Mouse (Mus musculus) embryonic facial prominence, embryonic 11.5 days (tissue): ENCODE results near the gene Polr1d. TPM values are rescaled to one million over a fixed set of nuclear protein-coding genes. Genes with fewer than 3 reads are reported as not detected.

Experiments used
- ATAC-seq: fragments of 200-750 bp; cut with Nextera tagmentation; replicated peaks from 2 replicates; pipeline ENCODE4 v1.8.0; 2017; ENCODE audit warnings: low read depth; ENCODE audit not compliant: insufficient number of reproducible peaks, low FRiP score, low TSS enrichment
- DNase-seq: peaks from one replicate; pipeline ENCODE4 v3.0.0-alpha.2; 2015; ENCODE audit warnings: low spot score
- H3K27ac ChIP-seq: fragments of 300-500 bp; sonication (generic); replicated peaks from 2 replicates; pipeline ENCODE4 v1.5.1; 2014; ENCODE audit warnings: mild to moderate bottlenecking, low read depth, low read length, control low read depth
- H3K27me3 ChIP-seq: fragments of 300-500 bp; sonication (generic); 2 replicates; pipeline ENCODE4 v1.6.1; 2014; ENCODE audit warnings: mild to moderate bottlenecking, low read length, moderate library complexity, mixed read lengths; ENCODE audit not compliant: control insufficient read depth, insufficient read depth
- H3K36me3 ChIP-seq: fragments of 300-500 bp; sonication (generic); replicated peaks from 2 replicates; pipeline ENCODE4 v1.6.1; 2014; ENCODE audit warnings: low read depth, mild to moderate bottlenecking, low read length, moderate library complexity, mixed read lengths; ENCODE audit not compliant: control insufficient read depth, insufficient read depth
- H3K4me1 ChIP-seq: fragments of 300-500 bp; sonication (generic); 2 replicates; pipeline ENCODE4 v1.6.1; 2014; ENCODE audit warnings: low read length, mixed read lengths; ENCODE audit not compliant: control insufficient read depth, insufficient read depth
- H3K4me2 ChIP-seq: fragments of 300-500 bp; sonication (generic); 2 replicates; pipeline ENCODE4 v1.6.1; 2014; ENCODE audit warnings: low read depth, mild to moderate bottlenecking, control low read depth, low read length, moderate library complexity
- H3K4me3 ChIP-seq: fragments of 300-500 bp; sonication (generic); 2 replicates; pipeline ENCODE4 v1.5.1; 2014; ENCODE audit warnings: low read depth, low read length, control low read depth
- H3K9ac ChIP-seq: fragments of 300-500 bp; sonication (generic); replicated peaks from 2 replicates; pipeline ENCODE4 v1.6.1; 2014; ENCODE audit warnings: mild to moderate bottlenecking, control low read depth, low read length
- H3K9me3 ChIP-seq: fragments of 300-500 bp; sonication (generic); replicated peaks from 2 replicates; pipeline ENCODE4 v1.6.1; 2016; ENCODE audit warnings: mild to moderate bottlenecking, low read length, inconsistent platforms, mixed read lengths; ENCODE audit not compliant: control insufficient read depth
- WGBS: fragments of 180-500 bp; shearing (Covaris S2); extraction: QIAGEN DNeasy Blood & Tissue Kit; methylation state at CpG from one replicate; pipeline ENCODE4 v1.1.7; 2014; 5-methylcytosine and 5-hydroxymethylcytosine counted together
- polyA plus RNA-seq: library from polyadenylated mRNA; unstranded; fragments of >200 nt; fragmentation: Nextera tagmentation; extraction: Ambion mirVana; gene quantifications from 2 replicates; pipeline ENCODE4 v1.2.1, GENCODE M21; 2014

Gene Polr1d
- polyA plus RNA-seq, 1 experiment from 2014 or later, result 124 TPM

- DNase-seq, result no peak
- H3K36me3 ChIP-seq, result no peaks in the 10 kb centered on the region
- H3K9me3 ChIP-seq, result no peaks in the 10 kb centered on the region
- H3K27ac ChIP-seq, result no peak overlapping the region
- WGBS, result 82% methylated on average over 5 of the region's 5 CpGs
- H3K27me3 ChIP-seq, result no peaks in the 10 kb centered on the region
- no peak for ATAC-seq
- H3K4me2 ChIP-seq, result no peak overlapping the region
- no peaks in the 10 kb centered on the region; the same call in 1 of the 2 replicates for H3K4me1 ChIP-seq
- no peak overlapping the region for H3K4me3 ChIP-seq
- no peak overlapping the region for H3K9ac ChIP-seq
These were observed 37.5 kb upstream of the Polr1d start for GRCm38 (mm10) chr5:147039394-147039793.

GRCm38 (mm10) chr5:147041965-147042937, 34.6 kb upstream of the Polr1d start:
- no peak; the same call in 1 of the 2 replicates for ATAC-seq

DNA sequence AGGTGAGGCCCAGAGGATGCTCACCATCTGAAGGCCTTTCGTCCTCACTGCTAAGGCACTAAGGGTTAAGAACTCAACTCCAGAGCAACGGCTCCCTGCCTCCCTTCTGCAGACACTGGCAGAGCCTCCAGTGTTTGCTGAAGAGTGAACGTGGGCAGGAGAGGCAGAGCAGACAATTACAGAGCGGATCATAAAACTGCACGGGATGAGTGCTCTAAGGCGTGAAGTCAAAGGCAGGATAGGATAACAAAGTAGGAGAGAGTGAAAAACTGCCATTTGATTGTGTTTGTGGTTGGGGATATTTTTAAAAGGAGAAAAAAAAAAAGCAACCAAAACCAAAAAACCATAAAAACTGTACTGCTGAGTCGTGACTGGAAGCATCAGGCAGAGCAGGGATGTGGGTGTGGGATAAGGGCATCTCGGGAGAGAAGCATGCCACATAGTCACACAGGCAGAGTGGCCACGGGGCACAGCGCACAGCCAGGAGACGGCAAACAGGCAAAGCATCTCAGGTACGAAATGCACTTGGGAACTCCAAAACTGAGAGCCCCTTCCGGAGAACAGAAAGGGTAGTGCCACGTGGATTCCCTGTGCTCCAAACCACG, 33.5 kb upstream of the Polr1d start:
- H3K36me3 ChIP-seq, result no peaks in the 10 kb centered on the region
- no peak overlapping the region for H3K4me3 ChIP-seq
- no peaks in the 10 kb centered on the region; the same call in 1 of the 2 replicates for H3K4me1 ChIP-seq
- H3K27ac ChIP-seq, result no peak overlapping the region
- H3K9ac ChIP-seq, result no peak overlapping the region
- no peak for ATAC-seq
- no peaks in the 10 kb centered on the region for H3K27me3 ChIP-seq
- no peak overlapping the region for H3K4me2 ChIP-seq
- H3K9me3 ChIP-seq, result no peaks in the 10 kb centered on the region
- WGBS, result 68% methylated on average over 15 of the region's 15 CpGs
- DNase-seq, result no peak

More at GRCm38 (mm10) chr5:147041965-147042937, 34.6 kb upstream of the Polr1d start:
- no peak for DNase-seq
- WGBS, result 81% methylated on average over 40 of the region's 40 CpGs
- no peak overlapping the region for H3K27ac ChIP-seq
- H3K4me3 ChIP-seq, result no peak overlapping the region
- no peaks in the 10 kb centered on the region for H3K9me3 ChIP-seq
- no peaks in the 10 kb centered on the region for H3K36me3 ChIP-seq
- H3K27me3 ChIP-seq, result no peaks in the 10 kb centered on the region
- H3K4me2 ChIP-seq, result no peak overlapping the region
- no peak overlapping the region for H3K9ac ChIP-seq
- no peaks in the 10 kb centered on the region; the same call in 1 of the 2 replicates for H3K4me1 ChIP-seq

GRCm38 (mm10) chr5:147045311-147045710, 31.5 kb upstream of the Polr1d start:
- no peak overlapping the region for H3K4me3 ChIP-seq
- no peak for DNase-seq
- H3K9ac ChIP-seq, result no peak overlapping the region
- 86% methylated on average over 9 of the region's 11 CpGs for WGBS
- no peaks in the 10 kb centered on the region for H3K4me1 ChIP-seq
- H3K27me3 ChIP-seq, result no peaks in the 10 kb centered on the region
- H3K4me2 ChIP-seq, result no peak overlapping the region
- no peak overlapping the region for H3K27ac ChIP-seq
- no peak for ATAC-seq
- no peaks in the 10 kb centered on the region for H3K36me3 ChIP-seq
- no peaks in the 10 kb centered on the region for H3K9me3 ChIP-seq

DNA sequence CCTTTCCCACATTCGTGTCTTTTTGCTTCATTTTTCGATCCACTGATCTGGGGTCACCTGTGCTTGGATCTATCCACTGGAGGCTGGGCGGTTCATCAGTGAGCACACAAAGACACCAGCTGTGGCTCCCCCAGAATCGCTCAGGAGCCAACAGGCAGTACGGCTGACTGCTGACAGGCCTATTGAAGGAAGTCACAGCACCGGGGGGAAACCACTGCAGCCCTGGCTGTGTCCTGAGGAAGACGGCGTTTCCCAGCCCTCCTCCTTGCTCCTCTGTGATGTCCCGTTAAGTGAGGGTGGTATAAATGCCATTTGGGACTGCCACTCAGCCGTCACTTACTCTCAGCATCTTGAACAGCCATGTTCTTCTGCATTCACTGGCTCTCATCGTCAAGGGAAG, 30.9 kb upstream of the Polr1d start:
- DNase-seq, result no peak
- Histone ChIP-seq H3K4me1 (no peaks in the 10 kb centered on the region), H3K4me3 (no peak overlapping the region), H3K27ac (no peak overlapping the region), H3K27me3 (no peaks in the 10 kb centered on the region), H3K9ac (no peak overlapping the region), H3K36me3 (no peaks in the 10 kb centered on the region), H3K9me3 (no peaks in the 10 kb centered on the region), H3K4me2 (no peak overlapping the region)
- WGBS, result 74% methylated on average over 11 of the region's 11 CpGs
- ATAC-seq, result no peak

DNA sequence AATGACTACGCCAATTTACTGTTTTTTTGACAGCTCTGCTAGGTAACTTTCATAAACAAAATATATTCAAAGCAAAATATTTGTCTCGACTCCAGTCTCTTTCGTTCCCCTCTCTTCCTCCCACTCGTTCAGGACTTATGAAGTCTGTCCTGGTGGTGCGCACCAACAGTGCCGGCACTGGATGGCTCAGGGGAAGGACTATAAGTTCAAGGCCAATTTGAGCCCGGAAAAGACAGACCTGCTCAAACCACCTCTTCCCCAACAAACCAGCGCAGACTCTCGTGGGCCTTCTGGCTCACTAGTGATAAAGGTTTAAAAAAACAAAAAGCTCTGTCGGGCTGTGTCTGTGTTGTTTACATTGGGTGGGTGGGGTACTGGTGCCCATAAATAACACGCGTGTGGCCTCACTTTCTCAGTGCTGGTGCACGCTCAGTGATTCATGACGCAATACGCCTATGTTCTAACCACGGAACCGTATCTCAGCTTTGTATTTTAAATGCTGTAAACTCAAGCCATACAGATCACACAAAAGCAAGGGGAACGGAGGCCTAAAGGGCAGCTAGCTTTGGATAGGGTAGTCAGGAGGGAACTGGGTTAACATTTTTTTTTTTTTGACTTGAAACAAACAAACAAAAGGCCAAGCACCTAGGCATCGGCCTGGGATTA, 27.2 kb upstream of the Polr1d start:
- no peaks in the 10 kb centered on the region for H3K36me3 ChIP-seq
- WGBS, result 84% methylated on average over 19 of the region's 19 CpGs
- no peak for ATAC-seq

GRCm38 (mm10) chr5:147050816-147051499, 25.9 kb upstream of the Polr1d start:
- no peak for DNase-seq
- Histone ChIP-seq H3K27ac (no peak overlapping the region), H3K36me3 (no peaks in the 10 kb centered on the region), H3K4me1 (no peaks in the 10 kb centered on the region; the same call in 1 of the 2 replicates), H3K9ac (no peak overlapping the region), H3K27me3 (no peaks in the 10 kb centered on the region), H3K9me3 (no peaks in the 10 kb centered on the region), H3K4me2 (no peak overlapping the region), H3K4me3 (no peak overlapping the region)
- no peak for ATAC-seq
- 69% methylated on average over 13 of the region's 13 CpGs for WGBS

More for the DNA sequence above, 27.2 kb upstream of the Polr1d start:
- H3K27ac ChIP-seq, result no peak overlapping the region
- H3K9me3 ChIP-seq, result no peaks in the 10 kb centered on the region
- H3K9ac ChIP-seq, result no peak overlapping the region
- H3K27me3 ChIP-seq, result no peaks in the 10 kb centered on the region
- no peak overlapping the region for H3K4me2 ChIP-seq
- no peak overlapping the region for H3K4me3 ChIP-seq
- H3K4me1 ChIP-seq, result no peaks in the 10 kb centered on the region
- DNase-seq, result no peak
